Mouse (Mus musculus): ENCODE measurements at regions not wholly inside any gene's neighbourhood (a gene's known extent, or its start where the extent isn't known, plus 50 kb on each side); places are given as distances from the start of the nearest gene placed in this dataset.

DNA sequence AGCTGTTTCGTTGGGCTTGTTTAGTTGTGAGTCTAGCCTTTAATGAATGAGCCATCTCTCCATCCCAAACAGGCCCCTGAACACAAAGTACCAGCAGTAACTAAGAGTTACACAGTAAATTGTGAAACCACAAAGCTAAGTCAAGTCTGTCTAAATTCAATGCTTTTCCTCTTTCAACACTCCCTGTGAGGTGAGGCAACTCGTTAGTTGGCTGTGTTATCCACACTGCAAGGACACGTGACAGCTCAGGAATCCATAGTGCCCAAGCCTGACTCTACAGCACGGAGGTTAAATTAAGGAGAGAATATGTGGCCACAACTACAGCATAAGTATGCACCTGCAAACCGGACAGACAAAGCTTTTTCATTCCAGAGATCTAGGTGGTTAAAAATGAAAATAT is 54.9 kb upstream of the Gm45716 start:
- TF ChIP-seq CTCF (IDR thresholded peaks at IDR 0.05; ENCODE audit: low read depth, low read length) (no peak), POLR2A (IDR thresholded peaks at IDR 0.05; ENCODE audit: insufficient read depth, low read length) (no peak)
